Mouse (Mus musculus) embryonic facial prominence, embryonic 12.5 days (tissue): ENCODE data around the gene Rrm2. TPM values are rescaled to one million over a fixed set of nuclear protein-coding genes. Genes with fewer than 3 reads are reported as not detected.
"Not testable (repeated sequence)": the region's sequence is repeated elsewhere in the genome, so short reads cannot be mapped to it uniquely, and the experiment has no call there.

Experiments
- ATAC-seq: fragments of 200-750 bp; cut with Nextera tagmentation; 2 replicates; pipeline ENCODE4 v1.8.0; 2017; ENCODE audit not compliant: insufficient number of reproducible peaks, insufficient read depth, low FRiP score, low TSS enrichment
- H3K27ac ChIP-seq: fragments of 300-500 bp; sonication (generic); 2 replicates; pipeline ENCODE4 v1.5.1; 2016; ENCODE audit warnings: mild to moderate bottlenecking
- H3K27me3 ChIP-seq: fragments of 300-500 bp; sonication (generic); 2 replicates; pipeline ENCODE4 v1.6.1; 2016; ENCODE audit warnings: mild to moderate bottlenecking, moderate library complexity
- H3K36me3 ChIP-seq: fragments of 300-500 bp; sonication (generic); 2 replicates; pipeline ENCODE4 v1.6.1; 2016; ENCODE audit warnings: mild to moderate bottlenecking
- H3K4me1 ChIP-seq: fragments of 300-500 bp; sonication (generic); 2 replicates; pipeline ENCODE4 v1.6.1; 2016
- H3K4me2 ChIP-seq: fragments of 300-500 bp; sonication (generic); replicated peaks from 2 replicates; pipeline ENCODE4 v1.6.1; 2016; ENCODE audit warnings: mild to moderate bottlenecking, moderate library complexity
- H3K4me3 ChIP-seq: fragments of 300-500 bp; sonication (generic); 2 replicates; pipeline ENCODE4 v1.5.1; 2016; ENCODE audit warnings: mild to moderate bottlenecking
- H3K9ac ChIP-seq: fragments of 300-500 bp; sonication (generic); 2 replicates; pipeline ENCODE4 v1.6.1; 2016; ENCODE audit warnings: mild to moderate bottlenecking, moderate library complexity
- H3K9me3 ChIP-seq: fragments of 300-500 bp; sonication (generic); 2 replicates; pipeline ENCODE4 v1.6.1; 2016; ENCODE audit warnings: mild to moderate bottlenecking, moderate library complexity
- WGBS: fragments of 180-500 bp; shearing (Covaris S2); methylation state at CpG from one replicate; pipeline ENCODE4 v1.1.7; 2016; 5-methylcytosine and 5-hydroxymethylcytosine counted together
- polyA plus RNA-seq: library from polyadenylated mRNA; unstranded; fragments of >200 nt; fragmentation: Nextera tagmentation; extraction: Ambion mirVana; gene quantifications from 2 replicates; pipeline ENCODE4 v1.2.1, GENCODE M21; 2016

Gene Rrm2
- polyA plus RNA-seq, 1 experiment from 2014 or later = 307 TPM

- Histone ChIP-seq H3K36me3 (no peaks in the 10 kb centered on the region), H3K9ac (no peak overlapping the region), H3K4me2 (no peak overlapping the region), H3K27me3 (peaks cover 15% of the 10 kb centered on the region), H3K4me3 (no peak overlapping the region), H3K27ac (no peak overlapping the region), H3K4me1 (peaks cover 1% of the 10 kb centered on the region; the same call in 1 of the 2 replicates), H3K9me3 (no peaks in the 10 kb centered on the region)
- WGBS = 77% methylated on average over 11 of the region's 11 CpGs
- no peak for ATAC-seq
These were observed 21.2 kb upstream of the Rrm2 start for GRCm38 (mm10) chr12:24686696-24687346.

GRCm38 (mm10) chr12:24690351-24690750, 17.7 kb upstream of the Rrm2 start:
- ATAC-seq = no peak
- Histone ChIP-seq H3K4me2 (no peak overlapping the region), H3K9ac (no peak overlapping the region), H3K4me1 (no peaks in the 10 kb centered on the region), H3K36me3 (no peaks in the 10 kb centered on the region), H3K27ac (no peak overlapping the region), H3K27me3 (no peaks in the 10 kb centered on the region), H3K4me3 (no peak overlapping the region), H3K9me3 (no peaks in the 10 kb centered on the region)
- WGBS = 73% methylated on average over 3 of the region's 3 CpGs

GRCm38 (mm10) chr12:24696500-24697483, 11.2 kb upstream of the Rrm2 start:
- H3K36me3 ChIP-seq = no peaks in the 10 kb centered on the region
- H3K4me1 ChIP-seq = no peaks in the 10 kb centered on the region
- no peaks in the 10 kb centered on the region for H3K27me3 ChIP-seq
- no peak overlapping the region for H3K9ac ChIP-seq
- 43% methylated on average over 16 of the region's 16 CpGs for WGBS
- ATAC-seq = peak; percentile 60; the same call in 1 of the 2 replicates
- H3K27ac ChIP-seq = no peak overlapping the region
- H3K4me2 ChIP-seq = no peak overlapping the region
- no peak overlapping the region for H3K4me3 ChIP-seq
- no peaks in the 10 kb centered on the region for H3K9me3 ChIP-seq

- no peak overlapping the region for H3K4me3 ChIP-seq
- no peaks in the 10 kb centered on the region for H3K36me3 ChIP-seq
- WGBS = 62% methylated on average over 8 of the region's 8 CpGs
- H3K27me3 ChIP-seq = no peaks in the 10 kb centered on the region
- H3K27ac ChIP-seq = no peak overlapping the region
- no peaks in the 10 kb centered on the region for H3K9me3 ChIP-seq
- H3K9ac ChIP-seq = no peak overlapping the region
- 0 out of 2 replicates have a peak, but pooled peaks have one; percentile 57 for ATAC-seq
- no peak overlapping the region for H3K4me2 ChIP-seq
- H3K4me1 ChIP-seq = no peaks in the 10 kb centered on the region
These were observed 10.4 kb upstream of the Rrm2 start for GRCm38 (mm10) chr12:24697484-24698204.

- no peaks in the 10 kb centered on the region for H3K9me3 ChIP-seq
- H3K4me2 ChIP-seq = no peak overlapping the region
- H3K27me3 ChIP-seq = no peaks in the 10 kb centered on the region
- H3K4me1 ChIP-seq = no peaks in the 10 kb centered on the region
- no peak overlapping the region for H3K27ac ChIP-seq
- WGBS = 62% methylated on average over 3 of the region's 3 CpGs
- ATAC-seq = no peak
- no peak overlapping the region for H3K9ac ChIP-seq
- no peaks in the 10 kb centered on the region for H3K36me3 ChIP-seq
- H3K4me3 ChIP-seq = no peak overlapping the region
These were observed 9.5 kb upstream of the Rrm2 start for GRCm38 (mm10) chr12:24698514-24698913.

- no peak overlapping the region for H3K9ac ChIP-seq
- no peaks in the 10 kb centered on the region for H3K27me3 ChIP-seq
- H3K36me3 ChIP-seq = no peaks in the 10 kb centered on the region
- no peaks in the 10 kb centered on the region for H3K9me3 ChIP-seq
- 70% methylated on average over 10 of the region's 10 CpGs for WGBS
- H3K27ac ChIP-seq = no peak overlapping the region
- no peak overlapping the region for H3K4me3 ChIP-seq
- H3K4me2 ChIP-seq = no peak overlapping the region
- H3K4me1 ChIP-seq = no peaks in the 10 kb centered on the region
- no peak for ATAC-seq
These were observed 8.5 kb upstream of the Rrm2 start for GRCm38 (mm10) chr12:24699578-24699977.

- H3K4me2 ChIP-seq, H3K4me1 ChIP-seq, H3K9me3 ChIP-seq, H3K36me3 ChIP-seq, H3K27me3 ChIP-seq, H3K4me3 ChIP-seq, H3K27ac ChIP-seq, H3K9ac ChIP-seq, ATAC-seq: not testable (repeated sequence)
- WGBS = 88% methylated on average over 9 of the region's 9 CpGs
These were observed 6.4 kb upstream of the Rrm2 start for GRCm38 (mm10) chr12:24701621-24702020.

GRCm38 (mm10) chr12:24703013-24703412, 5.0 kb upstream of the Rrm2 start:
- H3K4me2 ChIP-seq = no peak overlapping the region
- H3K4me1 ChIP-seq = 0 out of 2 replicates have a peak, but pooled peaks cover 3% of the 10 kb centered on the region
- H3K4me3 ChIP-seq = no peak overlapping the region
- H3K36me3 ChIP-seq = no peaks in the 10 kb centered on the region
- H3K27ac ChIP-seq = no peak overlapping the region
- H3K9ac ChIP-seq = no peak overlapping the region
- ATAC-seq = no peak
- whole genome bisulfite sequencing = 80% methylated on average over 3 of the region's 3 CpGs
- H3K27me3 ChIP-seq = no peaks in the 10 kb centered on the region
- H3K9me3 ChIP-seq = no peaks in the 10 kb centered on the region

GRCm38 (mm10) chr12:24705502-24706263, 2.4 kb upstream of the Rrm2 start:
- peaks cover 13% of the 10 kb centered on the region; the same call in 1 of the 2 replicates for H3K4me1 ChIP-seq

GRCm38 (mm10) chr12:24706764-24707479, 1.1 kb upstream of the Rrm2 start:
- ATAC-seq = no peak
- H3K9me3 ChIP-seq = no peaks in the 10 kb centered on the region
- peak overlapping the region; percentile 90 for H3K4me2 ChIP-seq
- under 1% methylated on average over 27 of the region's 27 CpGs for WGBS
- peaks cover 23% of the 10 kb centered on the region; the same call in 1 of the 2 replicates for H3K4me1 ChIP-seq
- peaks cover 15% of the 10 kb centered on the region for H3K36me3 ChIP-seq
- peak overlapping the region; percentile 85 for H3K9ac ChIP-seq
- peak overlapping the region; percentile 94 for H3K4me3 ChIP-seq
- H3K27me3 ChIP-seq = no peaks in the 10 kb centered on the region
- peak overlapping the region; percentile 87 for H3K27ac ChIP-seq

More at GRCm38 (mm10) chr12:24705502-24706263, 2.4 kb upstream of the Rrm2 start:
- no peaks in the 10 kb centered on the region for H3K27me3 ChIP-seq
- H3K9ac ChIP-seq = no peak overlapping the region
- no peak for ATAC-seq
- WGBS = 85% methylated on average over 15 of the region's 15 CpGs
- H3K4me3 ChIP-seq = no peak overlapping the region
- 0 out of 2 replicates have a peak, but pooled peaks cover 3% of the 10 kb centered on the region for H3K36me3 ChIP-seq
- H3K9me3 ChIP-seq = no peaks in the 10 kb centered on the region
- H3K4me2 ChIP-seq = no peak overlapping the region; the same call in 1 of the 2 replicates
- H3K27ac ChIP-seq = no peak overlapping the region
